Mouse (Mus musculus) C2C12 (cell line): ENCODE data around the gene Gm20388.

Experiments used
- CTCF ChIP-seq: IDR thresholded peaks from one replicate; pipeline ENCODE4 v1.5.1; 2011; ENCODE audit not compliant: control insufficient read depth, insufficient read depth, insufficient read length
- FOSL1 ChIP-seq: IDR thresholded peaks from one replicate; pipeline ENCODE4 v1.8.0; 2011; ENCODE audit warnings: mild to moderate bottlenecking, low read length; ENCODE audit not compliant: poor library complexity, insufficient read depth, severe bottlenecking
- MAX ChIP-seq: IDR thresholded peaks from one replicate; pipeline ENCODE4 v1.6.1; 2011; ENCODE audit warnings: mild to moderate bottlenecking, control low read depth
- MYOD1 ChIP-seq: IDR thresholded peaks from one replicate; pipeline ENCODE4 v1.6.1; 2011; ENCODE audit warnings: low read depth; ENCODE audit not compliant: control insufficient read depth, insufficient read length
- MYOG ChIP-seq: IDR thresholded peaks from one replicate; pipeline ENCODE4 v1.6.1; 2011; ENCODE audit not compliant: control insufficient read depth, insufficient read length; ENCODE audit errors: extremely low read depth

- no peak for TF ChIP-seq MAX
- no peak for TF ChIP-seq MYOG
- no peak for TF ChIP-seq CTCF
- TF ChIP-seq MYOD1: no peak
- TF ChIP-seq FOSL1: no peak
These were observed 1971.3 kb downstream of the Gm20388 start for GRCm38 (mm10) chr8:121881921-121882320.
